Mouse (Mus musculus): ENCODE results near the gene Megf11.

Gene Megf11

DNA sequence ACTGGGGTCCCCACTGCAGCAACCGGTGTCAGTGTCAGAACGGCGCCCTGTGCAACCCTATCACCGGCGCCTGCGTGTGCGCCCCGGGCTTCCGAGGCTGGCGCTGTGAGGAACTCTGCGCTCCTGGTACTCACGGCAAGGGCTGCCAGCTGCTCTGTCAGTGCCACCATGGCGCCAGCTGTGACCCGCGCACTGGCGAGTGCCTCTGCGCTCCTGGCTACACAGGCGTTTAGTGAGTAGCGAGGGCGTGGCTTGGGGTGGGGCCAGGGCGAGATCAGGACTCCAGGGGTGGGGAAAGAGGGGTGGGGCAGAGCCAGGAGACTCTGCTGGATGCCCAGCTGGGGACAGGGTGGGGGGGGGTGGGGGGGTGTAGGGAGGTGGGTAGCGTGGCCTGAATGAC lies 252.8 kb downstream of the Megf11 start:
- no peak for DNase-seq (ENCODE audit: extremely low read depth, insufficient read length, low spot score)

DNA sequence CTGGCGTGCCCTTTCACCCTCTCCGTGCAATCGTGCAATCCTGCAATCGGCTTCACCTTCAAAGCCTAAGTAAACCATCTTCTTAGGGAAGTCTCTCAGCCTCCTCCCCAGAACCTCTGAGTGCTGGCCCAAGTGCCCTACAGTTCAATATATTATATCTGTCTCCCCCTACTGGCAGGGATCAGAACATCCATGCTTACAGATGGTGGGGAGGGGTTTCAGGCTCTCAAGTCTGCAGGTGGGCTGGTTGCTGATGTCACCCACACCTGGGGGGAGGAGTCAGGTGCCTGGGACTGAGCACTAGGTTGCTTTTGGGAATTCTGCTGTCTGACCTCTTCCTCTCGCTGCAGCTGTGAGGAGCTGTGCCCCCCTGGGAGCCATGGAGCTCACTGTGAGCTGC lies 254.2 kb downstream of the Megf11 start:
- peak; percentile 14 for DNase-seq (ENCODE audit: extremely low read depth, insufficient read length, low spot score)

DNA sequence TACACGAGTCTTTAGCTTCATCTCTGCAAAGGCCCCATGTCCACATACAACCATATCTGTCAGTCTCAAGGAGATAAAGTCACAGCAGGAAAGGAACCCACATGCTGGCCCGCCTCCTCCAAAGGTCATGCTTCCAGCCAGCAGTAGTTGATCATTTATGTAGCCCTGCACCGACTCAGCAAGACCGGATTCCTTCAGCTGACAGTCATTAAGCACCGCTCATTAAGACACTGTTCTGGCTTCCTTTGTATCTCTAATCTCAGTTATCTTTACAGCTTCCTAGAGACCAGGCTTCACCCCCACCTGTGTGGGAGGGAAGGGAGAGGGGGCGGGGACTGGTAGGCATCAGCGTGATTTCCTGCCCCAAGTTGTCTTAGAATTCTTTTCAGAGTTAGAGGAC lies 258.7 kb downstream of the Megf11 start:
- no peak for DNase-seq (ENCODE audit: extremely low read depth, insufficient read length, low spot score)

DNA sequence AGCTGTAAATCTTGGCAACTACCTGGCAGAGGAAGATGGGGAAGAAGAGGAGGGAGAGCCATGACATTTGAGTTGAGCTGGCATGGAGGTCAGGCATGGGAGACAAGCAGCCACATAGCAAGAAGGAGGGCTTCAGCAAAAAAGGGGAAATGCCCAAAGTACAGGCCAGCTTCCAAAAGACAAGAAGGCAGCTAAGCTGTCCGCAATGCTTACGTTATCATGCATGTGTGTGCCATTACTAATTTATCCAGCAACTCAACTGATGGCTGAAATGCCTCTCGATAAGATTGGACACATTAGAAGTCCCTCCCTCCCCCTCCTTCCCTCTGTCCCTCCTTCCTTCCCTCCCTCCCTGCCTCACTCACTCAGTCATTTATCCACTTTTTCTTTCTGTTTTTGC lies 260.0 kb downstream of the Megf11 start:
- DNase-seq (ENCODE audit: extremely low read depth, insufficient read length, low spot score), result no peak

DNA sequence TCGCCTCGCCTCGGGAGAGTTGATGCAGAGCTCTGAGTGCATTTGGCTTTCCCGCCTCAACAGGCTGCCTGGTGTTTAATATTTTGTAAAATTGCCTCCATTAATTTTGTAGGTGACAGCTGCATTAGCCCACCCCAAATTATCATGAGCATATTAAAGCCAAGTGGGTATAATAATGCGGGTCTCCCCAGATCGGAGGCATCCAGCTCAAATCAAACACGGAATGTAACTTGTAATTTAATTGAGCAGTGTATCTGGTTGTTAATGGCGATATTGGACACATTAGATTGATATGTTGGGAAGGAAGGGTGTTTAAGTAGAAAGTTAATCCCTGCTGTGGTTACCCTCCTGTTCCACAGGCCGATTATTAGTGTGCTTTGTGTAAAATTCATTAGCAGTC lies 264.0 kb downstream of the Megf11 start:
- no peak for DNase-seq (ENCODE audit: extremely low read depth, insufficient read length, low spot score)

DNA sequence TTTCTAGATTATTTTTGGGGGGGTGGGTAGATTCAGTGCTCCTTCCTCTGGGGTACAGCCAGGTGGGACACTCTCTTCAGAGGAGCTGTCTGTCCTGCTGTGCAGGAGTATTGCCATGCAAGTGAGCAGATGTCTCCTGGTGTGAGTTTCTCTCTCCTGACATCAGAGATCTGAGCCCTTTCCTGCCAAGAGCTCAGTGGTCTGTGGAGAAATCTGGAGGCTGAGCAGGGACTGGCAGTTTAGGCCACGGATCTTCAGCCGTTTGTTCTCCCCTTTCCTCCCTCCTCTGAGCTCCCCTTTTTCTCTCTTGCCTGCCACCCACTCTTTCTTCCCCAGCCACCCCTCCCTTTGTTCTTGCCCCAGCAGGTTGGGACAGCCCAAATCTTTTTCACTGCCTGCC lies 264.5 kb downstream of the Megf11 start:
- no peak for DNase-seq (ENCODE audit: extremely low read depth, insufficient read length, low spot score)

DNA sequence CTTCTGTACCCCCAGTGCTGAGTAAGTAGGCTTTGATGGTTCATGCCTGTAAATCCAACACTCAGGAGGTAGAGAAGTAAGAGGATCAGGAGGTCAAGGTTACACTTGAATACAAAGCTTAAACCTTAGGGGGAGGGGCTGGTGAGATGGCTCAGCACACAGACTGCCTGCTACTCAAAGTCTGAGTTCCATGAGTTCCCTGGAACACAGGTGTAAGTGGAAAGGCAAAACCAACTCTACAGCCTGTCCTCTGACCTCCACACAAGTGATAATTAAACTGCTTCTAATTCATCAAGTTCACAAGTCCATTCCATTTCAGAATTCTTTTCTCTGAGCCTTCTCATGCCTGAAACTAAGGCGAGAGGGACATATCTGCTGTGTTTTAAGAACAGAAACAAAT lies 265.8 kb downstream of the Megf11 start:
- no peak for DNase-seq (ENCODE audit: extremely low read depth, insufficient read length, low spot score)

DNA sequence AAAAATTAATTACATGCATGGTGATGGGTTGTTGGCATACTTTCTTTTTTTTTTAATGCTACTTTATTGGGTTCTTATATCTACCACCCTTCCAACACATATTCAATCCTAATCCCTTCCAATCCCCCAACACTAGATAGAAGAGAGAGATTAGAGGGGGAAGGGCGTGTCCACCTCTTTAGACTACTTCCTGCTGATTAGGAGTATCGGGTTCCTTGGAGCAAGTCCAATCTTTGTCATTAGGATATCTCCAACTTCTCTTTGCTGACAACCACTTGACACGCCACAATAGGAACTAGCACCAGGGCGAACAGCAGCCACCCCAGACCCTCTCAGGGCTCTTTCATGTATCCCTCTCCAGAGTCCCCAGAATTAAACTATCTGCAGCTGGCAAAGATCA lies 266.3 kb downstream of the Megf11 start:
- DNase-seq (ENCODE audit: extremely low read depth, insufficient read length, low spot score), result no peak

DNA sequence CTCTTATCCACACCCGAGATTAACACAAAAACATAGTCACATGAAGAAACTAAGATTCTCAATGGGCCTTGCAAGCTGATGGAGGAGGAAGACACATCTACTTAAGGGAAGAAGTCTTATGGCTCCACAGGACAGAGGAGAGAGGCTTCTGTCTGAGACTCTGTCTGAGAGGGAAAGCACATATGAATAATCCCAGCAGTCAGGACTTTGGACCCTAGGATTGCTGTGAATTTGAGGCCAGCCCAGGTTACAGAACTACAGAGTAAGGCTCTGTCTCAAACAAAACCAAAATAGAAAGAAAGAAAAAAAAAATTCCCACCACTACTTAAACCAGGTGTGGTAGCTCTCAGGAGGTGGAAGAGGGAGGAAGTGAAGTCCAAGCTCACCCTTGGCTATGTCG lies 266.7 kb downstream of the Megf11 start:
- no peak for DNase-seq (ENCODE audit: extremely low read depth, insufficient read length, low spot score)

DNA sequence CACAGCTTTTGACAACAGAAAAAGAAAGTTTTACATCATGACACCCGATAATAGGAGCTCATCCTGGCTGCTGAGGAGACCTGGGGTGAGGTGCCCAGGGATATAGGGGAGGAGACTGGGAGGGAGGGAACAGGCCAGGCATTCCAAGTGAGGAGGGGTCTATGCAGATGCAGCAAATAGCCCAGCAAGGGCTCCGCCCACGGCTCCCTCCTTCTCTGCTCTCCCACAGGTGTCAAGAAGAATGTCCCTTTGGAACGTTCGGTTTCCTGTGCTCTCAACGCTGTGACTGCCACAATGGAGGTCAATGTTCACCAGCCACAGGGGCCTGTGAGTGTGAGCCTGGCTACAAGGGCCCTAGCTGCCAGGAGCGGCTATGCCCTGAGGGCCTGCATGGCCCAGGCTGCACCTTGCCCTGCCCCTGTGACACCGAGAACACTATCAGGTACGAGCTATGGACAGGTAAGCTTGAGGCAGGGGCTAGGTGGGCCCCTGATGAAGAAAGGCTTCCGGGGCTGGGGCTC lies 267.5 kb downstream of the Megf11 start:
- no peak for DNase-seq (ENCODE audit: extremely low read depth, insufficient read length, low spot score)

DNA sequence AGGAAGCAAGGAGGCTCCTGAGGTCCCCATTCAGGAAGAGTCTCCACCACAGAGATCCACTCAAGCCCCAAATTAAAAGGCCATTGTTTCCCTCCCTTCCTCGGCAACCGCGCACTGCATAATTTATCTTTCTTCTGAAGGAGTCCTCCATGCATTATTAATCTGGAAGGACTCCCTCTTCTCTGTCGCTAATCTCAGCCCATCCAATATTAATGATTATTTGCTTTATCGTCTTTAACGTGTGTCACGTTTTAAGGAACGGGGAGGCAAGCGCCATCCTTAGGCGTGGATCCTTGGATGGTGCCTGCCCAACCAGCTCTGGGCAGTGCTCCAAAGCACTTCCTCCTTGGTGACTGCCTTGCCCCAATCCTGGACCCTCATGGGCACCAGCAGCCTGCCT lies 269.3 kb downstream of the Megf11 start:
- no peak for DNase-seq (ENCODE audit: extremely low read depth, insufficient read length, low spot score)

DNA sequence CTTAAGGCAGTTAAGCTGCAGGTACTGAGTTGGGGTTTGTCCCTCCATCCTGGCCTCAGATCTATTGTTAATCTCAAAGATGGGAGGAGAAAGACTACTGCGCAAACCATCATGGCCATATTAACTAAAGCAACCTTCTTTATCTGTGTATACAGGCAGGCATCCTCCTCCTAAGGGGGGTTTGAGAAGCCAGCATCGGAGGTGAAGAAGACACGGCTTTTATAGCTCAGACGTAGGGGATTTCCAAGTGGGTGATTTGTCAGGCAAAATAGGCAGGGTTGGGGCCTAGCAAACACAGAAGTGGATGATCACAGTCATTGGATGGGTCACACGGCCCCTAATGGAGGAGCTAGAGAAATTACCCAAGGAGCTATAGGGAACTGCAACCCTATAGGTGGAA lies 271.2 kb downstream of the Megf11 start:
- no peak for DNase-seq (ENCODE audit: extremely low read depth, insufficient read length, low spot score)

DNA sequence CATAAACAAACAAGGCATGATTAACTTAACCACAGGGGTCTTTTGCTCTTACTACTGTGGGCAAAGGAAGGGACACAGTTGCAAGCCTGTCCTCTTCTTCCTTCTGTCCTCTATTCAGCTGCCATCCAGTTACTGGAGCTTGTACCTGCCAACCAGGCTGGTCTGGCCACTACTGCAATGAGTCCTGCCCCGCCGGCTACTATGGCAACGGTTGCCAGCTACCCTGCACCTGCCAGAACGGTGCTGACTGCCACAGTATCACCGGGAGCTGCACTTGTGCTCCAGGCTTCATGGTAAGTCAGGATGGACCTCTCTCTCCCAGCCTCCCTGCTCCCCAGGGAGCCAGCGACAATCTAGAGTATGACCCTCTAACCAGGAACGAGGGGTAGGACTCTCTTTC lies 274.8 kb downstream of the Megf11 start:
- DNase-seq (ENCODE audit: extremely low read depth, insufficient read length, low spot score), result no peak

DNA sequence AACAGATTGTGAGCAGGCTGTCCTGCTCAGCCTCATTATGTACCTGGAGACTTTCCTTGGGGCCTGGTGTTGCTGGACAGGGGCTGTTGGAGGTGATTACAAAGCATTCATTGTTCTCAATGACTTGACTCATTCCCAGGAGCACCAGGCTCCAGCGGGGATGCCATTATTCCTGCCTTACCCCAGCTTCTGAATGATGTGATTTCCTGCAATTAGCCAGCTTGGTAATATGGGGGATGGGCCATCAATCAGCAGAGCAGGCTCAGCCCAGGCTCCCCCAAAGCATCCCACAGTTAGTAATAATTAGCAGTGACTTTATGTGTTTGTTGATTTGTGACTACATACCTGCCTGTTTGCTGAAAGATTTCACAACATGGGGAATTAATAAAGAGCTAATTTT lies 279.2 kb downstream of the Megf11 start:
- DNase-seq (ENCODE audit: extremely low read depth, insufficient read length, low spot score), result no peak

DNA sequence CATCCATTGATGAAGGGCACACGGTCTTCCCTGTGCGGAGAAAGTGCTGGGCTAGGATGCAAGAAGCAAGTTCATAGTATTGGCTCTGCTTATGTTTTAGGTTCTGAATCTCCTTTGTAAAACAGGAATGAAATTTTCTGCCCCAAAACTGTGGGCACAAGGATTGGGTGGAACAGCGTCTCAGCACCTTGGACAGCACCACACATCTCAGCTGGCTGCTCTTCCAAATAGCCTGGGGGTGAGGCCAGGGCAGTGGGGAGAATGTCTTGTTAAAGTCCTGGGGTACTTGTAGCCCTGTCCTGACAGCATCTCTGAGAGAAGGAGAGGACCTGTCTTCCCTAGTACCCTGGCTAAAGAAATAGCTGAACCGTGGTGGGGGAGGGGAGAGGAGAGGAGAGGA lies 281.1 kb downstream of the Megf11 start:
- DNase-seq (ENCODE audit: extremely low read depth, insufficient read length, low spot score), result no peak

DNA sequence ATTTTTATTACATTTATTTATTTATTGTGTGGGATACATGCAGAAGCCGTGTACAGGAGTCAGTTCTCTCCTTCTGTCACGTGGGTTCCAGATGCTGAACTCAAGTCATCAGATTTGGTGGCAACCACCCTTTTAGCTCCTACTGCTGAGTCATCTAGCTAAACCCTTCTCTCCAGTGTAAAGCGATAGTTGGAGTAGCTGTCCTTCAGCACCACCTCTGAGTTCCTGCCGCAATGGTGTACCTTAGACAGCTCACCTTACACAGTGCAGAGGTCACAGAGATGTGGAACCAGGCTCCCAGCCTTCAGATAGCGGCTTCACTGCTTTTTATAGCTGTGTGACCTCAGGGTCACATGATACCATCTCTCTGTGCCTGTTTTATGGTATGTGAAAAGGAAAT lies 282.1 kb downstream of the Megf11 start:
- no peak for DNase-seq (ENCODE audit: extremely low read depth, insufficient read length, low spot score)

DNA sequence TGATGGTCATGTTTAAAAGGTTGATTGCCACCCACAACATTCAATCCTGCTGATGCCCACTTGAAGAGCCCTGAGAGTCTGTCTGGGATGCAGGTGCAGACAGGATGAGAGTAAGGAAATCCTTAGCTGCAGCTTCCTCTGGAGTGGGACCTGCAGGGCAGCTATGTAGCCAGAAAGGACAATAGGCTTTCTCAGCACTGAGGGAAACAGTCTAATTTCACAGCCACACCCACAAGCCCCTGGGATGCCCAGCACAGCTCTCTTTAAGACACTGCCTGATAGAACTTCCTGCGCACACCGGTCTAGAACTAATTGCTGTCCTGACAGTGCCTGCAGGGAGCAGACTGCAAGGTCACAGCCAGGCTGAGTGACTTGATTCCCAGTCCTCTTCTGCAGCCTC lies 282.6 kb downstream of the Megf11 start:
- no peak for DNase-seq (ENCODE audit: extremely low read depth, insufficient read length, low spot score)

DNA sequence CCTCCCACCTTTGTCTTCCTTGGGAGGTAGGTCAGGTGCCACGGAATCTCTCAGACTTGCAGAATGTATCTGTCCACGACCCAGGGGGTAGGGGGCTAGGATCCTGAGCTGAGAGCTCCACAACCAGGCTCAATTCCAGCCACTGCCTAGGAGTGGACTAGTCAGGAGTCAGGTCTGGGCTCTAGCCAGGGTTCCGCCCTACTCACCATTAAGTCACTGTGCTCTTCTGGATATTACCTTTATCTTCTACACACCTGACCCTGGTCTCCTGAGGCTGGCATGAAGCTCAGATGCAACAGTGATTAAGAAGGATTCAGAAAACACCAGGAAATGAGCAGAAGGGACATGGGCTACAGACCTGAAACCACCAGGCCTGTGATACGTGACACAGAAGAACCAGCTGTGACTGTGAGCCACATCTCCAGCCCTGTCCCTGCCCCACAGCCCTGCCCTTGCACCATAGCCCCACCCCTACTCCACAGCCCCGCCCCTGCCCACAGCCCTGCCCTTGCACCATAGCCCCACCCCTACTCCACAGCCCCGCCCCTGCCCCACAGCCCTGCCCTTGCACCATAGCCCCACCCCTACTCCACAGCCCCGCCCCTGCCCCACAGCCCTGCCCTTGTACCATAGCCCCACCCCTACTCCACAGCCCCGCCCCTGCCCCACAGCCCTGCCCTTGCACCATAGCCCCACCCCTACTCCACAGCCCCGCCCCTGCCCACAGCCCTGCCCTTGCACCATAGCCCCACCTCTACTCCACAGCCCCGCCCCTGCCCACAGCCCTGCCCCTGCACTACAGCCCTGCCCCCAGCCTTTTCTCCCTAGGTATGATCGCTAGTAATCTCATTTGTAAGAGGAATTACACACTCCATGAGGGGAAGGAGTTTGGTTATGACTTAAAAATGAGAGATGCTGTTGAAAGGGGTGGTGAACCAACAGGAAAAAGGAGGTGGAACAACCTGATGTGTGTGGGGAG lies 286.2 kb downstream of the Megf11 start:
- DNase-seq (ENCODE audit: extremely low read depth, insufficient read length, low spot score), result peak; percentile 72

DNA sequence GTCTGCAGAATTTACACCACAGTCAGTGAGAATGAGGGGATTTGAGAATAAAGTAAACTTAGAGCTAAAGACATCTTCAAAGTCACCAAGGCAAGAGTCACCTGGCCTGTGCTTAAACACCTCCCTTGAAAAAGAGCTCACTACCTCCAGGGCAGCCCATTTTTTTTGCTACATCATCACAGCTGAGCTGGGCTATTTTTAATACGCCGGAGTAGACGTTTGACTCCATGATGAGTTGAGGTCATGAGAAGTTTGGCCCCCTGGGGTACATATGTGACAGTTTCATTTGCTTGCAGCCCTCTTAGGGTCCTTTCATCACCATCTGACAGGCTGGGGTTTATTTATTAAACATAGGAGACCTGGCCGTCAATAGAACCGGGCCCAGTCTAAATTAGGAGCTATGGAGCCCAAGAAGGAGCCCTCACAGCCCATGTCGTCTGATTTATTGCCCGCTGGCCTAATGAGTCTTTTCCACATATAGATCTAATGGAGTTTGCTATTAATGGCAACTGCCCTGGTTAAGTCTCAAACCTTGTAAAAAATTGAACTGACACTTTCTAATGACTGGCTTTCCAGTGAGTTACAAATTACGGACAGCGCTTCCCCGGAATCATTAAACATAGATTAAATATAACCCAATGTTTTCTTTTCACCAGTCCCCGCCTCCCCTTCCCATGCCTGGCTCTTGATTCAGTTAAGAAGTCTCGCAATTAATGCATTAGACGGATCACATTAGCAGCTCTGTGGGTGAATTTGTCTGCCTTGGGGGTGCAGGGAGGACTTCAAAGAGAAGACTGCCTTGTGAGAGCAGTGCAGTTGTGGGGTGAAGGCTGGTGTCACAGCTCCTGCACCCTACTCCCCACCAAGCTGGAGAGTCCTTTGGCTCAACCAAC lies 301.9 kb downstream of the Megf11 start:
- DNase-seq (ENCODE audit: extremely low read depth, insufficient read length, low spot score), result no peak

DNA sequence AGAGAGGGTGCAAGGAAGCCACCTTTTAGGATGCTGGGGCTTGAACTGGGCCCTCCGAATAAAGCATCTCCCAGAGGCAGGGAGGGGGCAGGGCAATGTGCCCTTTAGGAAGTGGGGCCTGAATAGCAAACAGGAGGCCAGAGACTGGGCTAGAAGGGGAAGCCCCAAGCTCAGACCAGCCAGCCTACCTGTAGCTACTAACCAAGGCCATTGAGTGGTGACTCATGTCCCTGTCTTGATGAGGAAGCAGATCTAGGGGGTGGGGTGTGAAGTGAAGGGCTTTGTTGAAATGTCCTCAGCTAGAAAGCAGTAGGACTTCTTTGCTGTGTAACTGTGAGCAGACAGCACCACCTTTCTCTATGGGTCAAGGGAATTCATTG lies 302.6 kb downstream of the Megf11 start:
- no peak for DNase-seq (ENCODE audit: extremely low read depth, insufficient read length, low spot score)

DNA sequence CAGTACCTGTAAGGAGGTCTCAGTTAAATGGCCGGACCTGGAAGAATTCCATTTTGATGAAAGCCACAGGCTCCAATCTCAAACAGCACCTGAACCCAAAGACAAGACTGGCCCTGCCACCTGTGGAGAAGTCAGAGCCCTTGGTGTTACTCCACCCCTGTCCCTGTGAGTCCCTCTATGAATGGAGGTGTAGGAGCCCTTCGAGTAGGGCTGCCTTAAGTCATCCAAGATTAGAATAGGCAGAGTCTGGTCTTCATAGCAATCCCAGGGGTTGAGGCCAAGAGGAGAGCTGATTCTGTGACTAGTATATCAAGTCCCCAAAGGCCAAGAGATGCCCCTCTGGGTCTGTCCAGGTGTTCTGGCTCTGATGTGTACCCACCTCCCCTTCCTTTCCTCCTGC lies 305.3 kb downstream of the Megf11 start:
- no peak for DNase-seq (ENCODE audit: extremely low read depth, insufficient read length, low spot score)

DNA sequence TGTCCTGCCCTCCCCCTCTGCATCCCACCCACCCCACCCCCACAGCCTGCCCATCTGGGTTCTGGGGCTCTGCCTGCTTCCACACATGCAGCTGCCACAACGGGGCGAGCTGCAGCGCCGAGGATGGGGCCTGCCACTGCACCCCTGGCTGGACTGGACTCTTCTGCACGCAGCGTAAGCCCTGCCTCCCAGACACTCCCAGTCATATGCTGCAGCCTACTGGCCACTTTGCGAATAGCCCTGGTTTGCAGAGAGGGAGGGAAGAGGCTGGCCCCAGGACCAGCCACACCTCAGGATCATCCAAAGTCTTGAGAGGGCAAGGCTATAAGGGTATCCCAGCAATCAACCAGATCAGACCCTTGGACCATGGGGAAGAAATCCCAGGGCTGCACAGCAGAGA lies 305.8 kb downstream of the Megf11 start:
- no peak for DNase-seq (ENCODE audit: extremely low read depth, insufficient read length, low spot score)

Data from 3134 (cell line).